Mouse (Mus musculus): ENCODE results near the gene Cxcl12.

The Cxcl12 gene

GRCm38 (mm10) chr6:117220831-117221345 is 52.6 kb downstream of the Cxcl12 start:
- no peak for DNase-seq
